Comparison of ENCODE assay signal across 16 mouse cellular contexts in the genomic region with DNA sequence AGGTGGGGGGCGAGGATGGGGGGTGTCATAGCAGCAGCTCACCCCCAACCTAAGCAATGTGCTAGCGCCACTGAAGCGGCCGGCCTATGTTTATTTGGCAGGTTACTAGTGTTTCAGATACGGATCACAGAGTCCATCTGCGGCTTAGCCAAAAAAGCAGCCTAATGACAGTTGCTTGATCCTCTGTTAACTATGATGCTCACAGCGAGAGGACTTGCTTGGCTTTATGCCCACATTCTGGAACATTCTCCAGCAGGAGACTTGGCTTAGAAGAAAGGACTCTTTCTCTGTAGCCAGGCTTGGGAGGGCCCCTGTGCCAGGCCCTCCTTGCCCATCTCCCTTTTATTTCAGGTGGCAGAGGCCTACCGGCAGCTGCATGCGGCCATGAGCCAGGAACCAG. TPM values are rescaled to one million over a fixed set of nuclear protein-coding genes. Genes with fewer than 3 reads are reported as not detected.
DNase-seq lines count a peak whose midpoint lies in the region; ATAC-seq and TF ChIP-seq lines count a peak whose summit lies in the region.
"Had no signal": no experiment of that assay in that cellular context is flagged by ENCODE, and none has a peak within 500 bp of the region (broad histone marks: within the 10 kb centered on the region; RNA-seq: fewer than 3 reads in every experiment).

No protein-coding gene starts in this region.

- H3K27ac ChIP-seq in hindbrain, embryonic 14.5 days, result no peak overlapping the region
- H3K27ac ChIP-seq in hindbrain, embryonic 13.5 days, result no peak overlapping the region
- no peak overlapping the region for H3K27ac ChIP-seq in kidney, postnatal 0 days
- no peak overlapping the region for H3K27ac ChIP-seq in intestine, embryonic 16.5 days (ENCODE audit: low read length)
- H3K27ac ChIP-seq: embryonic facial prominence, embryonic 10.5 days had no signal

- peak; percentile 24 for DNase-seq in hindbrain, embryonic 14.5 days (ENCODE audit: low spot score)
- peak; percentile 27 to 49 for DNase-seq in left cerebral cortex, postnatal 14 days (ENCODE audit: low spot score in 2 of 2)
- DNase-seq in left cerebral cortex, adult 9 months (ENCODE audit: low spot score in 2 of 2), result no peak
- DNase-seq in kidney, postnatal 0 days (ENCODE audit: low spot score), result peak; percentile 38
- no peak for DNase-seq in spleen, adult 18-20 months
- DNase-seq: B cell, adult 2 months; gastrocnemius, postnatal 25 days; lung, adult 18-20 months had no signal

- no peak overlapping the region for H3K9ac ChIP-seq in hindbrain, embryonic 14.5 days
- H3K9ac ChIP-seq in hindbrain, embryonic 13.5 days, result no peak overlapping the region
- no peak overlapping the region for H3K9ac ChIP-seq in kidney, postnatal 0 days (ENCODE audit: low read depth, low read length)
- no peak overlapping the region for H3K9ac ChIP-seq in intestine, embryonic 16.5 days (ENCODE audit: low read depth, low read length)

- TF ChIP-seq CTCF in kidney, postnatal 0 days (IDR thresholded peaks at IDR 0.05; ENCODE audit: low read depth), result no peak

- no peak overlapping the region for H3K4me2 ChIP-seq in hindbrain, embryonic 14.5 days (replicated peaks)
- no peak overlapping the region for H3K4me2 ChIP-seq in hindbrain, embryonic 13.5 days
- H3K4me2 ChIP-seq in kidney, postnatal 0 days (ENCODE audit: low read length), result no peak overlapping the region
- no peak overlapping the region for H3K4me2 ChIP-seq in intestine, embryonic 16.5 days (ENCODE audit: low read depth, low read length)

- no peak overlapping the region for H3K4me3 ChIP-seq in hindbrain, embryonic 14.5 days (replicated peaks; ENCODE audit: low read length)
- no peak overlapping the region for H3K4me3 ChIP-seq in hindbrain, embryonic 13.5 days
- no peak overlapping the region for H3K4me3 ChIP-seq in kidney, postnatal 0 days (replicated peaks; ENCODE audit: low read depth, low read length)
- no peak overlapping the region for H3K4me3 ChIP-seq in intestine, embryonic 16.5 days (ENCODE audit: low read length)
- H3K4me3 ChIP-seq: embryonic facial prominence, embryonic 10.5 days had no signal

- 80% methylated on average over 9 of the region's 9 CpGs for WGBS in hindbrain, embryonic 14.5 days
- 84% methylated on average over 9 of the region's 9 CpGs for WGBS in hindbrain, embryonic 13.5 days
- WGBS in kidney, postnatal 0 days, result 60% methylated on average over 9 of the region's 9 CpGs
- WGBS in intestine, embryonic 16.5 days, result 82% methylated on average over 9 of the region's 9 CpGs

- H3K27me3 ChIP-seq in hindbrain, embryonic 14.5 days (ENCODE audit: control insufficient read depth, insufficient read depth, low read length), result no peaks in the 10 kb centered on the region
- H3K27me3 ChIP-seq in hindbrain, embryonic 13.5 days, result no peaks in the 10 kb centered on the region
- H3K27me3 ChIP-seq in kidney, postnatal 0 days (ENCODE audit: insufficient read depth, low read length), result no peaks in the 10 kb centered on the region
- H3K27me3 ChIP-seq in intestine, embryonic 16.5 days (replicated peaks; ENCODE audit: control insufficient read depth, insufficient read depth, low read length), result no peaks in the 10 kb centered on the region

- no peaks in the 10 kb centered on the region for H3K4me1 ChIP-seq in hindbrain, embryonic 14.5 days (replicated peaks; ENCODE audit: control insufficient read depth, insufficient read depth, low read length)
- 0 out of 2 replicates have a peak, but pooled peaks cover 4% of the 10 kb centered on the region for H3K4me1 ChIP-seq in hindbrain, embryonic 13.5 days (replicated peaks)
- H3K4me1 ChIP-seq in kidney, postnatal 0 days (replicated peaks; ENCODE audit: insufficient read depth, low read length), result peaks cover 16% of the 10 kb centered on the region; the same call in 1 of the 2 replicates
- peaks cover 26% of the 10 kb centered on the region for H3K4me1 ChIP-seq in intestine, embryonic 16.5 days (ENCODE audit: control insufficient read depth, insufficient read depth, low read length)

- H3K36me3 ChIP-seq in hindbrain, embryonic 14.5 days (replicated peaks; ENCODE audit: control insufficient read depth, insufficient read depth), result no peaks in the 10 kb centered on the region
- no peaks in the 10 kb centered on the region for H3K36me3 ChIP-seq in hindbrain, embryonic 13.5 days
- H3K36me3 ChIP-seq in kidney, postnatal 0 days (ENCODE audit: insufficient read depth, low read length), result no peaks in the 10 kb centered on the region; the same call in 1 of the 2 replicates
- H3K36me3 ChIP-seq in intestine, embryonic 16.5 days (ENCODE audit: control insufficient read depth, insufficient read depth, low read length), result peaks cover 3% of the 10 kb centered on the region; the same call in 1 of the 2 replicates
- H3K36me3 ChIP-seq: embryonic facial prominence, embryonic 10.5 days; G1E had no signal

- intact Hi-C loops in left cerebral cortex, postnatal 14 days (cut with DNase I), result no loop called here

- no peak for ATAC-seq in hindbrain, embryonic 14.5 days (ENCODE audit: low FRiP score)
- no peak for ATAC-seq in hindbrain, embryonic 13.5 days (ENCODE audit: low FRiP score)
- peak; percentile 78; the same call in 1 of the 2 replicates for ATAC-seq in cerebellum, adult (ENCODE audit: insufficient number of reproducible peaks, low FRiP score, low TSS enrichment)
- no peak for ATAC-seq in kidney, postnatal 0 days (replicated peaks; ENCODE audit: low FRiP score, low read depth)
- ATAC-seq in intestine, embryonic 16.5 days, result no peak
- ATAC-seq: activated CD4-positive, CD25-positive, alpha-beta regulatory T cell, adult 4 months; intestine, postnatal 0 days had no signal

- H3K9me3 ChIP-seq in hindbrain, embryonic 14.5 days (ENCODE audit: control insufficient read depth, low read length), result no peaks in the 10 kb centered on the region
- H3K9me3 ChIP-seq in hindbrain, embryonic 13.5 days, result no peaks in the 10 kb centered on the region
- H3K9me3 ChIP-seq in kidney, postnatal 0 days (replicated peaks; ENCODE audit: low read length), result no peaks in the 10 kb centered on the region
- H3K9me3 ChIP-seq in intestine, embryonic 16.5 days (ENCODE audit: control insufficient read depth, low read length), result no peaks in the 10 kb centered on the region
- H3K9me3 ChIP-seq: embryonic facial prominence, embryonic 10.5 days; G1E had no signal

RNA-seq across cellular contexts. Expression of a gene that starts 20.0 kb away (rescaled TPM):
- 14.6 and 17.5 TPM in 2 replicates for polyA plus RNA-seq in hindbrain, embryonic 14.5 days (2014; fragmentation: Nextera tagmentation; extraction: Ambion mirVana)
- 19.3 and 23.0 TPM in 2 replicates for polyA plus RNA-seq in hindbrain, embryonic 13.5 days (2015; fragmentation: Nextera tagmentation; extraction: Ambion mirVana)
- 1 to 10 TPM; 7.8 to 9.1 TPM for total RNA-seq in left cerebral cortex, postnatal 14 days (2021)
- polyA plus RNA-seq in kidney, postnatal 0 days (2015; fragmentation: Nextera tagmentation; extraction: Ambion mirVana), result 14.3 and 15.4 TPM in 2 replicates
- polyA plus RNA-seq in intestine, embryonic 16.5 days (2015; fragmentation: Nextera tagmentation; extraction: Ambion mirVana), result 21.1 and 22.5 TPM in 2 replicates

RNA-seq across cellular contexts. Expression of a gene that starts 20.2 kb away (rescaled TPM):
- 22.6 and 25.2 TPM in 2 replicates for polyA plus RNA-seq in hindbrain, embryonic 14.5 days (2014; fragmentation: Nextera tagmentation; extraction: Ambion mirVana)
- 29.6 and 30.5 TPM in 2 replicates for polyA plus RNA-seq in hindbrain, embryonic 13.5 days (2015; fragmentation: Nextera tagmentation; extraction: Ambion mirVana)
- 10 to 100 TPM; 22.2 to 22.5 TPM for total RNA-seq in left cerebral cortex, postnatal 14 days (2021)
- 32.2 and 34.1 TPM in 2 replicates for polyA plus RNA-seq in kidney, postnatal 0 days (2015; fragmentation: Nextera tagmentation; extraction: Ambion mirVana)
- 41.4 and 45.0 TPM in 2 replicates for polyA plus RNA-seq in intestine, embryonic 16.5 days (2015; fragmentation: Nextera tagmentation; extraction: Ambion mirVana)

RNA-seq across cellular contexts. Expression of a gene that starts 42.7 kb away (rescaled TPM):
- polyA plus RNA-seq in hindbrain, embryonic 14.5 days (2014; fragmentation: Nextera tagmentation; extraction: Ambion mirVana), result 3.8 and 4.2 TPM in 2 replicates
- polyA plus RNA-seq in hindbrain, embryonic 13.5 days (2015; fragmentation: Nextera tagmentation; extraction: Ambion mirVana), result 3.4 and 3.9 TPM in 2 replicates
- 1 to 10 TPM; 2.5 to 2.7 TPM for total RNA-seq in left cerebral cortex, postnatal 14 days (2021)
- polyA plus RNA-seq in kidney, postnatal 0 days (2015; fragmentation: Nextera tagmentation; extraction: Ambion mirVana), result 14.6 and 15.1 TPM in 2 replicates
- 95.3 and 105 TPM in 2 replicates for polyA plus RNA-seq in intestine, embryonic 16.5 days (2015; fragmentation: Nextera tagmentation; extraction: Ambion mirVana)
- total RNA-seq: megakaryocyte progenitor cell, adult 5-6 weeks had no signal

RNA-seq across cellular contexts. Expression of a gene that starts 58.4 kb away (rescaled TPM):
- polyA plus RNA-seq in hindbrain, embryonic 14.5 days (2014; fragmentation: Nextera tagmentation; extraction: Ambion mirVana), result 18.7 and 19.3 TPM in 2 replicates
- polyA plus RNA-seq in hindbrain, embryonic 13.5 days (2015; fragmentation: Nextera tagmentation; extraction: Ambion mirVana), result 20.7 and 21.4 TPM in 2 replicates
- 10 to 100 TPM; 22.8 to 23.7 TPM for total RNA-seq in left cerebral cortex, postnatal 14 days (2021)
- polyA plus RNA-seq in kidney, postnatal 0 days (2015; fragmentation: Nextera tagmentation; extraction: Ambion mirVana), result 17.0 and 17.6 TPM in 2 replicates
- 14.8 and 15.3 TPM in 2 replicates for polyA plus RNA-seq in intestine, embryonic 16.5 days (2015; fragmentation: Nextera tagmentation; extraction: Ambion mirVana)

Comparison
In these comparisons a context has a peak if more than half of its experiments do, and no peak if none do; other contexts are left out.
1. DNase-seq: peak in hindbrain, embryonic 14.5 days (single experiment), left cerebral cortex, postnatal 14 days (2 of 2) and kidney, postnatal 0 days (single experiment); none in left cerebral cortex, adult 9 months (0 of 2) and spleen, adult 18-20 months (0 of 2).